Mouse (Mus musculus): ENCODE results near the gene Zfp410.
"Not testable (repeated sequence)": the region's sequence is repeated elsewhere in the genome, so short reads cannot be mapped to it uniquely, and the experiment has no call there.

The Zfp410 gene

DNA sequence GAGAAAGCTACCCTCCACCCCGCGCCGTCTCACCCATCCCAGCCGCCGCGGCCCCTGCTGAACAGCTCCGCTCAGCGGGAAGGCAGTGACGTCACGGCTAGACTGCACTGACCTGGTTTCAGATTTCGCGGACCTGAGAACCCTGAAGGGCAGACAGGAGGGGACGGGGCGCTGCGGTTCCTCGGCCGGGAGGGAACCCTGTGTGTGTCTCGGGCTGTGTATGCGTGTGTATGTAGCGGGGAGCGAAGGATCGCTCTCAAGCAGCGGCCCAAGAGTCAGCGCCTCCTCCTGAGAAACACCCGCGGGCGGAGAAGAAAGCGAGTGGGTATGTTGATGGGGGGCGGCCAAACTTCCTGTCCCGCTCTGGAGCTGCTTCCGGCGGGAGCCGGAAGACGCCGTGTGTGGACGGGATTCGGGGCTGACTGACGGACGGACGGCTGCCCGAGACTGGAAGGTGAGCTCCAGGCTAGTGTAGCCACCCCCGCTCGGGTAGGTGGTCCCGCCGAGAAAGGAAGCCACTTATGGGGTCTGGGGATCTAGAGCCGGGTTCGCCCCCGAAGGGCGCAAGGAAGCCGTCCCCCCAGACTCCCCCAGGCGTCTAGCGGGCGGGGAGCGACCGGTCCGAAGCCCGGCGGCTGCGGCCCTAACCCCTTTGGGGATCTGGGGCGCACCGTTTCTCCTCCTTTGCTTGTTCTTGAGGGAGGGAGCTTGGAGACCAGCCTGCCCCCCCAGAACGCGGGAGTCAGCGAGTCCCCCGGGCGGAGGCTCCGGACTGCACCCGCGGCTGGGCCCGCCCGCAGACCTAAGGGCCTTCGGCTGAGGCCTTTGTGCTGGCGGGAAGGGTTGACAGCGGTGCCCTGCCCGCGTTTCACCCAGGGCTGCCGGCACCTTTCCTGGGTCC lies at the start of gene Zfp410:
Gene Zfp410 (plus strand): TSS at position 132 of the 901 bp plus-strand sequence.
- in situ Hi-C loops (cut with MboI, MseI) = no loop called here

DNA sequence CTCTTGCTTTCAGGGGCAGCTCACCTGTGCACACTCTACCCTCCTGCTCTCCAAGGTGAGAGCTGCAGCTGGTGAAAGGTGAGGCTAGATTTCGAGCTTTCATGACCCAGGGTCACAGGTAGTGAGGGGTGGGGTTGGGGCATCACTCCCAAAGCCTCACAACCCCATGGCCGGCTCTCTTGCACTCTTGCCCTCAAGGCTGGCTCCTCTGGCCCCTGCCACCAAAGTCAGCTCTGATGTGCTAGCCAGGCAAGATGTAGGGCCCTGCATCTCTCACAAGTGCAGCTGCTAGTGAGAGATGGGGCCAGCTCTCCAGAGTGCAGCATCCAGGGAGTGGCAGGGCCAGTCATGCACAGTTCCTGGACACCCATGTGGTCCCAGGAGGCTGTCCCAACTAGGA lies 49.4 kb upstream of the Zfp410 start:
- in situ Hi-C loops (cut with MboI, MseI) = no loop called here

- in situ Hi-C loops (cut with MboI, MseI) = no loop called here
Measured at GRCm38 (mm10) chr12:84273366-84273765, 43.3 kb upstream of the Zfp410 start.

- in situ Hi-C loops (cut with MboI, MseI) = no loop called here
Measured at GRCm38 (mm10) chr12:84275288-84275687, 41.4 kb upstream of the Zfp410 start.

DNA sequence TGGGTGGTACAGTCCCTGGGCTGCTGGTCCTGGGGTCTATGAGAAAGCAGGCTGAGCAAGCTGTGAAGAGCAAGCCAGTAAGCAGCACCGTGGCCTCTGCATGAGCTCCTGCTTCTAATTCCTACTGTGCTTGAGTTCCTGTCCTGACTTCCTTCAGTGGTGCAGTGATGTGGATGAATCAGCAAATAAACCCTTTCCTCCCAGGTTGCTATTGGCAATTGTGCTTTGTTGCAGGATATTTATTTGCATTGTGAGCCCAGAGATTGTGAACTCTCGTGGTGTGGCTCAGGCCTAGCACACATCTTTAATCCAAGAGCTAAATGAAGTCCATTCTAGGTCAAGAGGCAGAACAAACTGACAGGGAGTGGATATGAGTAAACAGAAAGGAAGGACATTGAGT lies 40.4 kb upstream of the Zfp410 start:
- in situ Hi-C loops (cut with MboI, MseI) = no loop called here

DNA sequence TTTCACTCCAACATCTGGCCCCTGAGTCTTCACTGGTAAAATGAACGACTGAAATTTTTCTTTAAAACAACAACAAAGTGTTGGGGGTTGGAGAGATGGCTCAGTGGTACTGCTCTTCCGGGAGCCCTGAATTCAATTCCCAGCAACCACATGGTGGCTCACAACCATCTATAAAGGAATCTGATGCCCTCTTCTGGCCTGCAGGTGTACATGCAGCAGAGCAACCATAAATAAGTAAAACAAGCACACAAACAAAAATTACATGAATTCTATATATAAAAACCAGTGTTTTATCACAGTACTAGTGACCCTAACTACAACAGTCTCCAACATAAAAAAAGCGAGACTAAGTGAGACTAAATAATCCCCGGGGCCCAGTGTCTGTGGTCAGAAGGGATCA lies 39.9 kb upstream of the Zfp410 start:
- in situ Hi-C loops (cut with MboI, MseI) = no loop called here

DNA sequence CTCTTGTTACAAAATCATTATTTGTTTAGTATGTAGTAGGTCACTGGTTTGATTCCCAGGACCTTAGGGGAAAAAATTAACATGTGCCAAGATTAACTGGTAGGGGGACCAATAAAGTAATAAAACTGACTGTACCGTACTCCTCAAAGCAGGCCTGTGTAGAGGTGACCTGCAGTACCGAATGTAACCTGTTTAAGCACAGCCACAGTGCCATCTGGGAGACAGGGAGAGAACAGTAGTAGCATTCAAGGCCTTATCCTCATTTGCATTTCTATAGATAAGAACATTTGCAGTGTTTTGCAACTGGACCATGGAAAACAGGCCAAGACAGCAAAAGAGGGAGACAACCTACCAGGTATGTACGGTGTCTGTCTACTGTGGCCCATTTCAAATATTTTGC lies 38.8 kb upstream of the Zfp410 start:
- in situ Hi-C loops (cut with MboI, MseI) = no loop called here

DNA sequence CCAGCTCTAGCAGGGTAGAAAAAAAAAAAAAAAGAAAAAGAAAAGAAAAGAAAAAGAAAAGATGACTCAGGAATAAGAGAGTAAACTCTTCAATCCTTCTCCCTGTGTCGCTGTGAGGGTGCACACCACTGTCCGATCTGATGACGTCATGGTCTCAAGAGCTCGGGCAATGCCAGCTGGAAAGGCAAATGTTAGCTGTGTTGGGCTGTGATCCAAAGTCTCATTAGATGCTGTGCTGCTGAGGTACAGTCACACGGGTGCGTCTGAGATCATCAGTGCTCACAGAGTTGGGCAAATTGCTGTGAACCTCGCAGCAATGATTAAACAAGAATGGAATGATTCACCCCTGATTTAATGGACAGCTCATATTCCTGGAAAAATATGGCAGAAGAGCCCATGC lies 37.8 kb upstream of the Zfp410 start:
- in situ Hi-C loops (cut with MboI, MseI) = no loop called here

- in situ Hi-C loops (cut with MboI, MseI) = no loop called here
Measured at GRCm38 (mm10) chr12:84284391-84284790, 32.3 kb upstream of the Zfp410 start.

GRCm38 (mm10) chr12:84284885-84285592 lies 31.6 kb upstream of the Zfp410 start, which contains the start of gene Ptgr2:
Gene Ptgr2 (plus strand): TSS chr12:84285232.
- in situ Hi-C loops (cut with MboI, MseI) = no loop called here

DNA sequence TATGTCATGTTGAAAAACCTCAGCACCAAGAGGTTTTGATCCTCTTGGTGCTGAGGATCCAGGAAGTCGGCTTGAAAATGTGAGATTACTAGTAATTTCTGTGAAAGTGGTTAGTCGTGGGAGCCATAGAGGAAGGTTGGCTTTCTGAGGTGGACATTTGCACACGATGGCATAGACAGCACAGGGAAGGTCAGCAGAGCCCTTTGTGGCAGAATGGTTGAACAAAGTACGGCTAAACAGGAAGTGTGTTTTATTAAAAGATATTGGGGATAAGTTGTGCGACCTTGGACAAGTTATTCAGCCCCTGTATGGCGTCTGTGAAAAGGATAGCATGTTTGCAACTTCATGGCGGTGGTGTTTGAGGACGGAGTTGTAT lies 31.1 kb upstream of the Zfp410 start:
- in situ Hi-C loops (cut with MboI, MseI) = no loop called here

GRCm38 (mm10) chr12:84288461-84288860 lies 28.2 kb upstream of the Zfp410 start:
- in situ Hi-C loops (cut with MboI, MseI) = no loop called here

DNA sequence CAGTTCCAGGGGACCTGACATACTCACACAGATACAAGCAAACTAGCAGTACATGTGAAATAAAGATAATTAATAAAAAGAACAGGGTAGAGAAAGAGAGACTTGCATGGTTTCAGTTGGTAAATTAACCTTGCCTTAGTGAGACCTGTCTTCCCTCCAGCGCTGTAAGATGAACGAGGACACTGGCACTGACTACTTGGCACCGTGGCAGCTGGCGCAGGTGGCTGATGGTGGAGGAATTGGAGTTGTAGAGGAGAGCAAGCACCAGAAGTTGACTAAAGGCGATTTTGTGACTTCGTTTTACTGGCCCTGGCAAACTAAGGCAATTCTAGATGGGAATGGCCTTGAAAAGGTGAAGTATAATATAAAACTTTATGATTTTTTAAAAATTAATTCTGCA lies 18.8 kb upstream of the Zfp410 start:
- in situ Hi-C loops (cut with MboI, MseI) = no loop called here

GRCm38 (mm10) chr12:84299265-84299664 lies 17.4 kb upstream of the Zfp410 start:
- in situ Hi-C loops (cut with MboI, MseI) = no loop called here

GRCm38 (mm10) chr12:84304101-84304500 lies 12.6 kb upstream of the Zfp410 start:
- in situ Hi-C loops (cut with MboI, MseI) = no loop called here

DNA sequence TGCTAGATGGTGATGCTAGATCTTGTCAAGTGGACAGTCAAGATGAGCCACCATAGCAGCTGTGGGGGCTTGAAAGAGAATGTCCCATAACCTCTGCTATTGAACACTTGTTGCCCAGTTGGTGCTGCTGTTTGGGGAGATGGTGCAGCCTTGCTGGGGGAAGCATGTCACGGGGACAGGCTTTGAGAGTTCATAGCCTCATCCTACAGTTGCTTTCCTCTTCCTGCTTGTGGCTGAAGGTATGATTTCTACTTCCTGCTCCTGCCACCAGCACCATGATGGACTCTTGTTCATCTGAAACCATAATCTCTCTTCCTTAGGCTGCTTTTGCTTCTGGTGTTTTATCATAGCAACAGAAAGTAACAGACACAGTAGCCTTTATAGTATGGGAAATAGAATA lies 12.1 kb upstream of the Zfp410 start:
- in situ Hi-C loops (cut with MboI, MseI) = no loop called here

GRCm38 (mm10) chr12:84311306-84311705 lies 5.3 kb upstream of the Zfp410 start:
- in situ Hi-C loops (cut with MboI, MseI) = no loop called here

- in situ Hi-C loops (cut with MboI, MseI) = no loop called here
Measured at GRCm38 (mm10) chr12:84316006-84316405, 646 bp upstream of the Zfp410 start.

- in situ Hi-C loops (cut with MboI, MseI) = no loop called here
Measured at GRCm38 (mm10) chr12:84327111-84327512, 10.5 kb downstream of the Zfp410 start.

DNA sequence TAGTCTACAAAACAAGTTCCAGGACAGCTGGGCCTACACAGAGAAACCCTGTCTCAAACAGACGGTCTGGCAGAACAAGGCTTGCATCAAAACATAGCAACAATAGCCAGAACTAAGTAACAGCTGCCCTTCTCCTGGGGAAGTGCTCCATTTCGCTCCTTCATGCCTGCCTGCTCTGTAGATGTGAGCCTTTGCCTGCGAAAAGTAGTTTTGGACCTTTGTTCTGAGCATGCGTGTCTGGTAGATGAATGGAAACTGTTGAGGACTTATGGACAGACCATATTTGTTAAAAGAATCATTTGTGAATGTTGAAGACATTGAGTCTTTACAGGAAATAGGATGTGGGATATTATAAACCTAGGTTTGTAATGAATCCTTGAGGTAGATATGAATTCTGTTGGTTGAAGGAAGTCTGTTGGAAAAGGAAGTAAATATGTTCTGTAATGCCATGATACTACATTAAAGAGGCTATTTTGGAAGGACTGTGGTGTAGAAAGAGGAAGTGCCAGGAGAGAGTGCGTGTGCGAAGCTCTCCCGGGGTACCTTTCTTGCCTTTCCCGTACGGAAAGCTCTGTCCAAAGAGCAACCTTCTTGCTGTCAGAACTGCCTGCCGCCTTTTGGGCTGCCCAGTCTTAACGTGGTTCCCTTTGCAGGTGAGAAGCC lies 20.4 kb downstream of the Zfp410 start:
- in situ Hi-C loops (cut with MboI, MseI) = no loop called here

DNA sequence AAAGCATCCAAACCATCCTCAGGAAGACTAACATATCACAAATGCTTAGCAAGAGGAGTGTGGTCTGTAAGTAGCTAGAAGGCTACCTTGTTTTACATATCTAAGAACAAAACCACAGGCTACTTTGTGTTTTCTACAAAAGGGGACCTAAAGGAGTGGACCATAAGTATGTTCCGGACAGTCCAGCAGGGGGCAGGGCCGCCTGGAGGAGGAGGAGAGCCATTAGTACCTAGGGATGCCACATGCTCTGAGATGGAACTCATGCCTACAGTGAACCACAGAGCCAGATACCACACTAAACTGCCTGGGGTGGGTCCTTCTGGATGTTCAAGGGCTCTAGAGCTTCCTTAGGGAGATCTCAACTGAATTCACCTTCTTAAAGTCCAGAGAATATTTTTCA lies 30.5 kb downstream of the Zfp410 start:
- in situ Hi-C loops (cut with MboI, MseI) = no loop called here

DNA sequence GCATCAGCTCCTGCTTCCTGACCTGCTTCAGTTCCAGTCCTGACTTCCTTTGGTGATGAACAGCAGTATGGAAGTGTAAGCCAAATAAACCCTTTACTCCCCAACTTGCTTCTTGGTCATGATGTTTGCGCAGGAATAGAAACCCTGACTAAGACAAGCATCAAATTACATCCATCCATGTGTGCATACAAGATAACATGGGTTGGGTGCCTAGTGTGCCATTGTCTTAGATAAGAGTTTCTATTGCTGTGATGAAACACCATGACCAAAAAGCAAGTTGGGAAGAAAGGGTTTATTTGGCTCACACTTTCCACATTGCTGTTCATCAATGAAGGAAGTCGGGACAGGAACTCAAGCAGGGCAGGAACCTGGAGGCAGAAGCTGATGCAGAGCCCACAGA lies 42.0 kb downstream of the Zfp410 start:
- in situ Hi-C loops (cut with MboI, MseI) = not testable (repeated sequence)

Data from regulatory T cell (primary cell).